Mouse (Mus musculus) lung, postnatal 0 days (tissue): ENCODE results near the gene Igf2bp2. TPM values are rescaled to one million over a fixed set of nuclear protein-coding genes. Genes with fewer than 3 reads are reported as not detected.

Experiments used
- ATAC-seq: fragments of 200-750 bp; cut with Nextera tagmentation; 2 replicates; pipeline ENCODE4 v1.8.0; 2017; ENCODE audit warnings: moderate library complexity
- DNase-seq: peaks from one replicate; pipeline ENCODE4 v3.0.0-alpha.2; 2016; ENCODE audit warnings: low spot score
- H3K27ac ChIP-seq: fragments of 300-500 bp; sonication (generic); 2 replicates; pipeline ENCODE4 v1.5.1; 2014; ENCODE audit warnings: antibody characterized with exemption, mild to moderate bottlenecking, low read length, mixed read lengths
- H3K27me3 ChIP-seq: fragments of 300-500 bp; sonication (generic); replicated peaks from 2 replicates; pipeline ENCODE4 v1.6.1; 2014; ENCODE audit warnings: low read length, mixed read lengths; ENCODE audit not compliant: insufficient read depth
- H3K36me3 ChIP-seq: fragments of 300-500 bp; sonication (generic); 2 replicates; pipeline ENCODE4 v1.6.1; 2014; ENCODE audit warnings: low read length, mixed read lengths; ENCODE audit not compliant: insufficient read depth
- H3K4me1 ChIP-seq: fragments of 300-500 bp; sonication (generic); 2 replicates; pipeline ENCODE4 v1.6.1; 2014; ENCODE audit warnings: antibody characterized with exemption, low read depth, low read length, mixed read lengths; ENCODE audit not compliant: insufficient read depth
- H3K4me2 ChIP-seq: fragments of 300-500 bp; sonication (generic); replicated peaks from 2 replicates; pipeline ENCODE4 v1.6.1; 2014; ENCODE audit warnings: low read depth, mild to moderate bottlenecking, low read length, moderate library complexity, mixed read lengths
- H3K4me3 ChIP-seq: fragments of 300-500 bp; sonication (generic); 2 replicates; pipeline ENCODE4 v1.5.1; 2014; ENCODE audit warnings: low read depth, low read length
- H3K9ac ChIP-seq: fragments of 300-500 bp; sonication (generic); replicated peaks from 2 replicates; pipeline ENCODE4 v1.6.1; 2014; ENCODE audit warnings: low read depth, mild to moderate bottlenecking
- H3K9me3 ChIP-seq: fragments of 300-500 bp; sonication (generic); 2 replicates; pipeline ENCODE4 v1.6.1; 2016; ENCODE audit warnings: low read length, mixed read lengths
- CTCF ChIP-seq: IDR thresholded peaks from 2 replicates; pipeline ENCODE4 v1.5.1; 2016; ENCODE audit warnings: antibody characterized with exemption, mild to moderate bottlenecking
- EP300 ChIP-seq: IDR thresholded peaks from 2 replicates; pipeline ENCODE4 v1.6.1; 2016; ENCODE audit warnings: antibody characterized with exemption, mild to moderate bottlenecking, control low read depth
- WGBS: fragments of 180-500 bp; shearing (Covaris S2); extraction: QIAGEN DNeasy Blood & Tissue Kit; methylation state at CpG from one replicate; pipeline ENCODE4 v1.1.7; 2014; 5-methylcytosine and 5-hydroxymethylcytosine counted together
- polyA plus RNA-seq: library from polyadenylated mRNA; unstranded; fragments of >200 nt; fragmentation: Nextera tagmentation; extraction: Ambion mirVana; gene quantifications from 2 replicates; pipeline ENCODE4 v1.2.1, GENCODE M21; 2015

Igf2bp2 gene
- polyA plus RNA-seq, 1 experiment from 2014 or later = 22.2 TPM

GRCm38 (mm10) chr16:22139821-22140220, 23.3 kb downstream of the Igf2bp2 start:
- no peaks in the 10 kb centered on the region for H3K36me3 ChIP-seq
- no peaks in the 10 kb centered on the region for H3K27me3 ChIP-seq
- H3K4me2 ChIP-seq = no peak overlapping the region
- no peaks in the 10 kb centered on the region for H3K9me3 ChIP-seq
- H3K4me3 ChIP-seq = no peak overlapping the region
- no peak overlapping the region for H3K9ac ChIP-seq
- H3K27ac ChIP-seq = no peak overlapping the region
- DNase-seq = no peak
- 85% methylated on average over 5 of the region's 5 CpGs for WGBS
- no peak for ATAC-seq
- H3K4me1 ChIP-seq = no peaks in the 10 kb centered on the region
- TF ChIP-seq EP300 (no peak), CTCF (no peak)

DNA sequence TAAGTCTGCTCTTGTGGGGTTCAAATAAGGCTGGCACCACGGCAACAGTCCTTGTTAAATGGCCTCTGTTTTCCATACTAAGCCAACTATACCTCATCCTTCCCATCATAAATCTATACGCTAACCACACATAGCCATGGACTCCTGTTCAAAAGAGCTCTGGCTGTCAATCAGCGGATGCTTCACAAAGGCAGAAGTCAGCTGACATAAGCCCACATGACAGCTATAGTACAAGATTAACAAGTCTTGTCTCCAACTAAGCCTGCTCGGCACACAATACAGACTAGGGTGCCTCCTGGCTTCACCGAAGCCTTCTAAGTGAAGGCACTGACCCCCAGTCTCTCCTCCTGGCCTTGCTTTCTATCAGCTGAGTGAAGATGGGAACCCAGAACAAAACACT, 26.9 kb downstream of the Igf2bp2 start:
- Histone ChIP-seq H3K4me3 (no peak overlapping the region), H3K4me2 (no peak overlapping the region), H3K27me3 (no peaks in the 10 kb centered on the region), H3K9me3 (no peaks in the 10 kb centered on the region), H3K36me3 (no peaks in the 10 kb centered on the region), H3K4me1 (no peaks in the 10 kb centered on the region), H3K9ac (no peak overlapping the region), H3K27ac (no peak overlapping the region)
- 91% methylated on average over 5 of the region's 5 CpGs for WGBS
- no peak for TF ChIP-seq CTCF
- no peak for TF ChIP-seq EP300
- no peak for ATAC-seq
- no peak for DNase-seq

DNA sequence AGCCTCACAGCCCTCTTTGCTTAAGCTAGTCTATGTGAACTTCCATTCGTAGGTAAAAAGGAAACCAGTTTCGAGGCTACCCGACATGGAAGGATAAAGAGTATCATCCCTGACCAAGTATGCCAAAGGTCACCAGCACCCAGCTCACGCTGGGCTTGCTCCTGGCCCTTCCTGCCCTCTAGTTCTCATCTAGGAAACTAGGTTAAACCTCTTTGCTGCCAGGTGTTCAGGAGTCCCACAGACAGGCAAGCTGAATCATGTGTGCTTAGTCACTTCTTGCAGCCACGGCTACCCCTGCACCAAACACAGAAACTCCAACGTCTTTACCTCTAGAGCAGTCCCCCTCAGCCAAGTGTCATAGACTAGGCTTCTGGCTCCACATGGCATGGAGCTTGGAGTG, 31.8 kb downstream of the Igf2bp2 start:
- H3K4me3 ChIP-seq = no peak overlapping the region
- ATAC-seq (no peak), DNase-seq (no peak)
- WGBS = 73% methylated on average over 6 of the region's 6 CpGs
- H3K27me3 ChIP-seq = no peaks in the 10 kb centered on the region
- H3K27ac ChIP-seq = no peak overlapping the region
- H3K4me2 ChIP-seq = no peak overlapping the region
- TF ChIP-seq EP300 = no peak
- TF ChIP-seq CTCF = no peak
- no peaks in the 10 kb centered on the region for H3K36me3 ChIP-seq
- H3K4me1 ChIP-seq = no peaks in the 10 kb centered on the region
- no peaks in the 10 kb centered on the region for H3K9me3 ChIP-seq
- H3K9ac ChIP-seq = no peak overlapping the region

DNA sequence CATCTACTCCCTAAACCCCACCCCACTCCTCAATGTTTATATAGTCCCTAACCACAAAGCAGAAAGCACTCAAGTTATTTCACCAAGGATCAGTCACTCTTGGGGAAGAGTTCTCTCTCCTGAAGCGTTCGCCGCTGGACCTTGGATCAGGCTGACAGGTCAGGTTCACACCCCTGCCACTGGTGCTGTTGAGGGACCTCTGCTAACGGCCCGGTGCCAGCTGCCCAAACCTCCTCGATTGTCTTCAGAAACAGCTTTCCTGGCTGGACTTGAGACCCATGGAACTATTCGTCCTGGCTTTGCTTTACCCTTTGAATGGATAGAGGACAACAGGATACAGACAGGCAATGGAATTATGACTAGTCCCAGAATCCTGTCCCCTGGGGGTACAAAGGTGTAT, 33.6 kb downstream of the Igf2bp2 start:
- WGBS = 72% methylated on average over 7 of the region's 7 CpGs
- TF ChIP-seq CTCF = no peak
- TF ChIP-seq EP300 = no peak

DNA sequence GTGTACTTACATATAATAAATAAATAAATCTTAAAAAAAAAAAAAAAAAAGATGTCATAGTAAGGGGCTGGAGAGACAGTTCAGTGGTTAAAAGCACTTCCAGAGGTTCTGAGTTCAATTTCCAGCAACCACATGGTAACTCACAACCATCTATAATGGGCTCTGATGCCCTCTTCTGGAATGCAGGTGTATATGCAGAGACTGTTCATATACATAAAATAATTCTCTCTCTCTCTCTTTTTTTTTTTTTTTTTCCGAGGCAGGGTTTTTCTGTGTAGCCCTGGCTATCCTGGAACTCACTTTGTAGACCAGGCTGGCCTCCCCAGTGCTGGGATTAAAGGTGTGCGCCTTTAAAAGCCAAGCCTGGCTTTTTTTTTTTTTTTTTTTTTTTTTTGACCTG, 34.5 kb downstream of the Igf2bp2 start:
- Histone ChIP-seq H3K4me3 (no peak overlapping the region), H3K27me3 (no peaks in the 10 kb centered on the region), H3K9me3 (no peaks in the 10 kb centered on the region), H3K4me2 (no peak overlapping the region), H3K9ac (no peak overlapping the region), H3K27ac (no peak overlapping the region), H3K36me3 (no peaks in the 10 kb centered on the region), H3K4me1 (no peaks in the 10 kb centered on the region)
- no peak for TF ChIP-seq EP300
- peak; percentile 22; the same call in 1 of the 2 replicates for TF ChIP-seq CTCF
- WGBS = 100% methylated on average over 2 of the region's 2 CpGs
- DNase-seq (no peak), ATAC-seq (no peak)

More for the DNA sequence above, 33.6 kb downstream of the Igf2bp2 start:
- no peak for DNase-seq
- no peak for ATAC-seq
- Histone ChIP-seq H3K4me1 (no peaks in the 10 kb centered on the region), H3K4me2 (no peak overlapping the region), H3K9me3 (no peaks in the 10 kb centered on the region), H3K36me3 (no peaks in the 10 kb centered on the region), H3K27me3 (no peaks in the 10 kb centered on the region), H3K9ac (no peak overlapping the region), H3K27ac (no peak overlapping the region), H3K4me3 (no peak overlapping the region)

DNA sequence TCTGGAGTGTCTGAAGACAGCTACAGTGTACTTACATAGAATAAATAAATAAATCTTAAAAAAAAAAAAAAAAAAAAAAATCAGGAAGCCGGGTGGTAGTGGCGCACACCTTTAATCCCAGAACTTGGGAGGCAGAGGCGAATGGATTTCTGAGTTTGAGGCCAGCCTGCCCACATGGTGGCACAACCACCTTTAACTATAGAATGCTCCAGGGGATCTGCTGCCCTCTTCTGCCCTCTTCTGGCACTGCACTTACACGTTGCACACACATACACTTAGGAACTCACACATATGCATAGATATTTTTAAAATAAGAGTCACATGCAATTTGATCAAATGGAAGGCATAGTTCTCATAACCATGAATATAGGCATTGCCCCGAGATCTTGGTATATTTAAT, 35.3 kb downstream of the Igf2bp2 start:
- H3K36me3 ChIP-seq = no peaks in the 10 kb centered on the region
- 96% methylated on average over 5 of the region's 5 CpGs for WGBS
- no peak for ATAC-seq
- no peaks in the 10 kb centered on the region for H3K27me3 ChIP-seq
- TF ChIP-seq EP300 (no peak), CTCF (peak; percentile 27)
- no peak overlapping the region for H3K27ac ChIP-seq
- DNase-seq = no peak
- H3K9me3 ChIP-seq = no peaks in the 10 kb centered on the region
- H3K4me2 ChIP-seq = no peak overlapping the region
- no peak overlapping the region for H3K9ac ChIP-seq
- no peak overlapping the region for H3K4me3 ChIP-seq
- H3K4me1 ChIP-seq = no peaks in the 10 kb centered on the region

DNA sequence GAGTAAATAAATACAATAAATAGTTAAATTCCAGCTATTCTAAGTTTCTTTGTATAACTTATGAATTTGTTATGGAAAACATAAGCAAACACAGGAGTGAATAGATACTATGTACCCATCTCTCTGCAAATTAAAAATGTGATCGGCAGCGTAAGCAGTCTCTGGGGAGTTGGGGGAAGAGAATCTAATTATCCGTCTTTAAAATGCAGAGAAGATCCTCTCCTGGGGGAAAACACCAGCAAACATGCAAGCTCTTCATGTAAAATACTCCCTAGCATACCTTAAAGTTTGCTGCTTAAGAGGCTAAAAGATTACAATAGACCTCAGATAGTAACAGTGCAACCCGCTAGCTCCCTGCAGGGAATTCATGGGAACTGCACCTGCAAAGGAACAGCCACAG, 36.2 kb downstream of the Igf2bp2 start:
- Histone ChIP-seq H3K9ac (no peak overlapping the region), H3K36me3 (no peaks in the 10 kb centered on the region), H3K4me1 (no peaks in the 10 kb centered on the region), H3K4me3 (no peak overlapping the region), H3K27me3 (no peaks in the 10 kb centered on the region), H3K9me3 (no peaks in the 10 kb centered on the region), H3K27ac (no peak overlapping the region), H3K4me2 (no peak overlapping the region)
- no peak for DNase-seq
- ATAC-seq = no peak
- 93% methylated on average over 4 of the region's 4 CpGs for WGBS
- TF ChIP-seq CTCF = no peak
- no peak for TF ChIP-seq EP300
